Mouse (Mus musculus) limb, embryonic 12.5 days (tissue): Measurements from ENCODE around the gene Tmtc1. TPM values are rescaled to one million over a fixed set of nuclear protein-coding genes. Genes with fewer than 3 reads are reported as not detected.

Experiments
- ATAC-seq: fragments of 200-750 bp; cut with Nextera tagmentation; 2 replicates; pipeline ENCODE4 v1.8.0; 2017; ENCODE audit warnings: low read depth, moderate TSS enrichment; ENCODE audit not compliant: insufficient number of reproducible peaks, insufficient read depth, low FRiP score, low TSS enrichment
- H3K27ac ChIP-seq: fragments of 300-500 bp; sonication (generic); 2 replicates; pipeline ENCODE4 v1.5.1; 2016; ENCODE audit warnings: mild to moderate bottlenecking, moderate library complexity
- H3K27me3 ChIP-seq: fragments of 300-500 bp; sonication (generic); 2 replicates; pipeline ENCODE4 v1.6.1; 2016; ENCODE audit warnings: mild to moderate bottlenecking, moderate library complexity
- H3K36me3 ChIP-seq: fragments of 300-500 bp; sonication (generic); 2 replicates; pipeline ENCODE4 v1.6.1; 2016; ENCODE audit warnings: mild to moderate bottlenecking, moderate library complexity
- H3K4me1 ChIP-seq: fragments of 300-500 bp; sonication (generic); replicated peaks from 2 replicates; pipeline ENCODE4 v1.6.1; 2016
- H3K4me2 ChIP-seq: fragments of 300-500 bp; sonication (generic); 2 replicates; pipeline ENCODE4 v1.6.1; 2016; ENCODE audit warnings: mild to moderate bottlenecking, moderate library complexity
- H3K4me3 ChIP-seq: fragments of 300-500 bp; sonication (generic); replicated peaks from 2 replicates; pipeline ENCODE4 v1.5.1; 2016; ENCODE audit warnings: mild to moderate bottlenecking
- H3K9ac ChIP-seq: fragments of 300-500 bp; sonication (generic); replicated peaks from 2 replicates; pipeline ENCODE4 v1.6.1; 2016; ENCODE audit warnings: mild to moderate bottlenecking, moderate library complexity
- H3K9me3 ChIP-seq: fragments of 300-500 bp; sonication (generic); 2 replicates; pipeline ENCODE4 v1.6.1; 2016; ENCODE audit warnings: mild to moderate bottlenecking, moderate library complexity
- WGBS: fragments of 180-500 bp; shearing (Covaris S2); methylation state at CpG from one replicate; pipeline ENCODE4 v1.1.7; 2016; 5-methylcytosine and 5-hydroxymethylcytosine counted together
- polyA plus RNA-seq: library from polyadenylated mRNA; unstranded; fragments of >200 nt; fragmentation: Nextera tagmentation; extraction: Ambion mirVana; gene quantifications from 2 replicates; pipeline ENCODE4 v1.2.1, GENCODE M21; 2016

The Tmtc1 gene
- polyA plus RNA-seq, 1 experiment from 2014 or later = 1.8 TPM

- WGBS = 74% methylated on average over 3 of the region's 3 CpGs
- no peak overlapping the region for H3K9ac ChIP-seq
These were observed 209.9 kb downstream of the Tmtc1 start for GRCm38 (mm10) chr6:148234105-148234828.

GRCm38 (mm10) chr6:148227542-148227941 is 216.6 kb downstream of the Tmtc1 start:
- 68% methylated on average over 3 of the region's 3 CpGs for WGBS
- H3K36me3 ChIP-seq = no peaks in the 10 kb centered on the region
- H3K4me2 ChIP-seq = no peak overlapping the region
- H3K27ac ChIP-seq = no peak overlapping the region
- no peak overlapping the region for H3K9ac ChIP-seq
- no peak overlapping the region for H3K4me3 ChIP-seq
- no peak for ATAC-seq
- H3K4me1 ChIP-seq = peaks cover 6% of the 10 kb centered on the region; the same call in 1 of the 2 replicates
- no peaks in the 10 kb centered on the region for H3K9me3 ChIP-seq
- no peaks in the 10 kb centered on the region for H3K27me3 ChIP-seq

More at GRCm38 (mm10) chr6:148234105-148234828, 209.9 kb downstream of the Tmtc1 start:
- no peak overlapping the region for H3K4me3 ChIP-seq
- no peaks in the 10 kb centered on the region for H3K9me3 ChIP-seq
- no peak overlapping the region for H3K27ac ChIP-seq
- H3K4me1 ChIP-seq = no peaks in the 10 kb centered on the region
- H3K27me3 ChIP-seq = no peaks in the 10 kb centered on the region
- no peak overlapping the region for H3K4me2 ChIP-seq
- no peak for ATAC-seq
- no peaks in the 10 kb centered on the region for H3K36me3 ChIP-seq

- no peak for ATAC-seq
- Histone ChIP-seq H3K27ac (no peak overlapping the region), H3K9ac (no peak overlapping the region), H3K9me3 (no peaks in the 10 kb centered on the region), H3K27me3 (no peaks in the 10 kb centered on the region), H3K4me1 (peaks cover 7% of the 10 kb centered on the region; the same call in 1 of the 2 replicates), H3K36me3 (no peaks in the 10 kb centered on the region), H3K4me2 (no peak overlapping the region), H3K4me3 (no peak overlapping the region)
- 23% methylated on average over 2 of the region's 2 CpGs for WGBS
These were observed 221.5 kb downstream of the Tmtc1 start for GRCm38 (mm10) chr6:148222686-148223085.

- Histone ChIP-seq H3K27me3 (no peaks in the 10 kb centered on the region), H3K27ac (no peak overlapping the region), H3K4me1 (peaks cover 9% of the 10 kb centered on the region; the same call in 1 of the 2 replicates), H3K9ac (no peak overlapping the region), H3K4me3 (no peak overlapping the region), H3K4me2 (no peak overlapping the region), H3K9me3 (no peaks in the 10 kb centered on the region), H3K36me3 (no peaks in the 10 kb centered on the region)
- no peak for ATAC-seq
- 93% methylated on average over 2 of the region's 2 CpGs for WGBS
These were observed 225.7 kb downstream of the Tmtc1 start for GRCm38 (mm10) chr6:148218235-148219076.

GRCm38 (mm10) chr6:148216752-148217151 is 227.4 kb downstream of the Tmtc1 start:
- Histone ChIP-seq H3K4me3 (no peak overlapping the region), H3K9me3 (no peaks in the 10 kb centered on the region), H3K4me2 (no peak overlapping the region), H3K9ac (no peak overlapping the region), H3K27ac (no peak overlapping the region), H3K27me3 (no peaks in the 10 kb centered on the region), H3K36me3 (no peaks in the 10 kb centered on the region), H3K4me1 (peaks cover 7% of the 10 kb centered on the region; the same call in 1 of the 2 replicates)
- WGBS = 86% methylated on average over 4 of the region's 4 CpGs
- ATAC-seq = no peak

GRCm38 (mm10) chr6:148214765-148215164 is 229.4 kb downstream of the Tmtc1 start:
- Histone ChIP-seq H3K4me3 (no peak overlapping the region), H3K27me3 (no peaks in the 10 kb centered on the region), H3K4me1 (peaks cover 17% of the 10 kb centered on the region; the same call in 1 of the 2 replicates), H3K9ac (no peak overlapping the region), H3K27ac (no peak overlapping the region), H3K4me2 (no peak overlapping the region), H3K36me3 (no peaks in the 10 kb centered on the region), H3K9me3 (no peaks in the 10 kb centered on the region)
- ATAC-seq = no peak
- WGBS = 4% methylated on average over 5 of the region's 5 CpGs

- peaks cover 17% of the 10 kb centered on the region; the same call in 1 of the 2 replicates for H3K4me1 ChIP-seq
- no peaks in the 10 kb centered on the region for H3K9me3 ChIP-seq
- H3K27ac ChIP-seq = peak within 1 kb of the TSS; percentile 87
- H3K9ac ChIP-seq = peak within 1 kb of the TSS; percentile 96
- under 1% methylated on average over 61 of the region's 61 CpGs for WGBS
- peak within 1 kb of the TSS; percentile 97 for H3K4me3 ChIP-seq
- no peaks in the 10 kb centered on the region for H3K27me3 ChIP-seq
- no peaks in the 10 kb centered on the region for H3K36me3 ChIP-seq
- peak within 1 kb of the TSS; percentile 80 for H3K4me2 ChIP-seq
- ATAC-seq = peak; percentile 98
These were observed 232.1 kb downstream of the Tmtc1 start, which contains the start of gene Ergic2 for GRCm38 (mm10) chr6:148211897-148212680. Gene Ergic2 (minus strand): TSS chr6:148212374.

- Histone ChIP-seq H3K36me3 (no peaks in the 10 kb centered on the region; the same call in 1 of the 2 replicates), H3K4me1 (peaks cover 17% of the 10 kb centered on the region; the same call in 1 of the 2 replicates), H3K27ac (peak overlapping the region; percentile 87), H3K4me2 (peak overlapping the region; percentile 80), H3K9ac (peak overlapping the region; percentile 96), H3K9me3 (no peaks in the 10 kb centered on the region), H3K27me3 (no peaks in the 10 kb centered on the region), H3K4me3 (peak overlapping the region; percentile 97)
- WGBS = under 1% methylated on average over 51 of the region's 51 CpGs
- peak; percentile 50 for ATAC-seq
These were observed 232.8 kb downstream of the Tmtc1 start for GRCm38 (mm10) chr6:148211391-148211876.

- Histone ChIP-seq H3K4me3 (no peak overlapping the region), H3K4me2 (no peak overlapping the region), H3K9ac (no peak overlapping the region), H3K27ac (no peak overlapping the region), H3K4me1 (peaks cover 11% of the 10 kb centered on the region; the same call in 1 of the 2 replicates), H3K27me3 (no peaks in the 10 kb centered on the region), H3K9me3 (no peaks in the 10 kb centered on the region), H3K36me3 (peaks cover 30% of the 10 kb centered on the region)
- WGBS = 75% methylated on average over 1 of the region's 1 CpGs
- no peak for ATAC-seq
These were observed 236.7 kb downstream of the Tmtc1 start for GRCm38 (mm10) chr6:148207522-148207921.

GRCm38 (mm10) chr6:148205134-148205533 is 239.1 kb downstream of the Tmtc1 start:
- Histone ChIP-seq H3K4me1 (0 out of 2 replicates have a peak, but pooled peaks cover 1% of the 10 kb centered on the region), H3K9ac (no peak overlapping the region), H3K4me2 (no peak overlapping the region), H3K9me3 (no peaks in the 10 kb centered on the region), H3K36me3 (peaks cover 46% of the 10 kb centered on the region), H3K27me3 (no peaks in the 10 kb centered on the region), H3K4me3 (no peak overlapping the region), H3K27ac (no peak overlapping the region)
- ATAC-seq = no peak
- 83% methylated on average over 1 of the region's 1 CpGs for WGBS
